Comparison of ENCODE assay signal across 10 mouse cellular contexts in genomic region chr8:47218536-47218935, GRCm38 (mm10).
DNase-seq lines count a peak whose midpoint lies in the region; ATAC-seq lines count a peak whose summit lies in the region.
"Had no signal": no experiment of that assay in that cellular context is flagged by ENCODE, and none has a peak within 500 bp of the region (broad histone marks: within the 10 kb centered on the region; RNA-seq: fewer than 3 reads in every experiment).

No protein-coding gene starts in this region.

- no peaks in the 10 kb centered on the region for H3K36me3 ChIP-seq in forebrain, embryonic 16.5 days (ENCODE audit: control insufficient read depth, insufficient read depth)
- no peaks in the 10 kb centered on the region for H3K36me3 ChIP-seq in midbrain, embryonic 11.5 days (ENCODE audit: control insufficient read depth, insufficient read depth, low read length)

- no peak for DNase-seq in cerebellum, adult 8-10 months
- peak; percentile 30 for DNase-seq in adrenal gland, postnatal 10 days
- no peak for DNase-seq in midbrain, embryonic 11.5 days (ENCODE audit: low spot score, missing footprints)
- no peak for DNase-seq in ovary, adult 18-20 months (ENCODE audit: low spot score)
- no peak for DNase-seq in left cerebral cortex, postnatal 4 days
- DNase-seq in layer of hippocampus, postnatal 25 days (ENCODE audit: extremely low spot score in 1 of 2, low spot score in 1 of 2) = no peak
- DNase-seq: lung, postnatal 36 days had no signal

- H3K27ac ChIP-seq in forebrain, embryonic 16.5 days (ENCODE audit: low read length) = peak overlapping the region; percentile 75
- 0 out of 2 replicates have a peak overlapping the region, but pooled peaks have one; percentile 2 for H3K27ac ChIP-seq in midbrain, embryonic 11.5 days (ENCODE audit: low read depth, low read length)

- peak overlapping the region; percentile 26; the same call in 1 of the 2 replicates for H3K4me2 ChIP-seq in forebrain, embryonic 16.5 days (ENCODE audit: low read length)
- no peak overlapping the region; the same call in 1 of the 2 replicates for H3K4me2 ChIP-seq in midbrain, embryonic 11.5 days

- peaks cover 33% of the 10 kb centered on the region for H3K4me1 ChIP-seq in forebrain, embryonic 16.5 days (replicated peaks; ENCODE audit: control insufficient read depth, insufficient read depth, low read length)
- peaks cover 39% of the 10 kb centered on the region for H3K4me1 ChIP-seq in midbrain, embryonic 11.5 days (ENCODE audit: control insufficient read depth, insufficient read depth, low read length)

- H3K4me3 ChIP-seq in forebrain, embryonic 16.5 days (replicated peaks; ENCODE audit: low read length) = no peak overlapping the region
- no peak overlapping the region for H3K4me3 ChIP-seq in midbrain, embryonic 11.5 days (ENCODE audit: low read depth, low read length)
- H3K4me3 ChIP-seq: erythroblast, embryonic 14.5 days had no signal

- no peaks in the 10 kb centered on the region for H3K9me3 ChIP-seq in forebrain, embryonic 16.5 days (ENCODE audit: control insufficient read depth, low read length)
- no peaks in the 10 kb centered on the region for H3K9me3 ChIP-seq in midbrain, embryonic 11.5 days (ENCODE audit: control insufficient read depth, low read length)

- 13% methylated on average over 6 of the region's 6 CpGs for WGBS in forebrain, embryonic 16.5 days
- WGBS in midbrain, embryonic 11.5 days = 18% methylated on average over 6 of the region's 6 CpGs

- intact Hi-C loops in left cerebral cortex, postnatal 4 days (cut with DNase I) = no loop called here

- ATAC-seq in cerebellum, adult (ENCODE audit: insufficient number of reproducible peaks, low FRiP score, low TSS enrichment) = 0 out of 2 replicates have a peak, but pooled peaks have one; percentile 43
- peak; percentile 27; the same call in 1 of the 2 replicates for ATAC-seq in forebrain, embryonic 16.5 days
- ATAC-seq in midbrain, embryonic 11.5 days (ENCODE audit: low FRiP score) = peak; percentile 58

- H3K9ac ChIP-seq in forebrain, embryonic 16.5 days (replicated peaks; ENCODE audit: low read depth, low read length) = peak overlapping the region; percentile 28
- H3K9ac ChIP-seq in midbrain, embryonic 11.5 days (ENCODE audit: low read length) = peak overlapping the region; percentile 0; the same call in 1 of the 2 replicates

- no peaks in the 10 kb centered on the region for H3K27me3 ChIP-seq in forebrain, embryonic 16.5 days (replicated peaks; ENCODE audit: control insufficient read depth, insufficient read depth, low read length)
- no peaks in the 10 kb centered on the region for H3K27me3 ChIP-seq in midbrain, embryonic 11.5 days (ENCODE audit: control insufficient read depth, insufficient read depth, low read length)
